Mouse (Mus musculus): ENCODE measurements around the gene Atp13a1. TPM values are rescaled to one million over a fixed set of nuclear protein-coding genes. Genes with fewer than 3 reads are reported as not detected.

Gene Atp13a1
- polyA plus RNA-seq, 1 experiment from 2014 or later, result 53.5 TPM

- Histone ChIP-seq H3K27ac (no peak overlapping the region), H3K9me3 (no peaks in the 10 kb centered on the region), H3K4me1 (peaks cover 3% of the 10 kb centered on the region), H3K9ac (no peak overlapping the region), H3K4me2 (no peak overlapping the region), H3K27me3 (no peaks in the 10 kb centered on the region), H3K4me3 (replicated peaks) (no peak overlapping the region), H3K36me3 (replicated peaks) (peaks cover 91% of the 10 kb centered on the region)
- WGBS, result 94% methylated on average over 7 of the region's 7 CpGs
- ATAC-seq (ENCODE audit: low FRiP score), result no peak
These were observed 12.4 kb downstream of the Atp13a1 start for GRCm38 (mm10) chr8:69803366-69803765.

- H3K27ac ChIP-seq, result no peak overlapping the region
- H3K9me3 ChIP-seq, result no peaks in the 10 kb centered on the region
- H3K27me3 ChIP-seq, result no peaks in the 10 kb centered on the region
- WGBS, result 93% methylated on average over 6 of the region's 6 CpGs
- H3K4me2 ChIP-seq, result no peak overlapping the region
- ATAC-seq (ENCODE audit: low FRiP score), result no peak
- H3K36me3 ChIP-seq (replicated peaks), result peaks cover 79% of the 10 kb centered on the region
- H3K4me3 ChIP-seq (replicated peaks), result no peak overlapping the region
- no peak overlapping the region for H3K9ac ChIP-seq
- H3K4me1 ChIP-seq, result peaks cover 13% of the 10 kb centered on the region
These were observed 13.6 kb downstream of the Atp13a1 start for GRCm38 (mm10) chr8:69804537-69804936.

DNA sequence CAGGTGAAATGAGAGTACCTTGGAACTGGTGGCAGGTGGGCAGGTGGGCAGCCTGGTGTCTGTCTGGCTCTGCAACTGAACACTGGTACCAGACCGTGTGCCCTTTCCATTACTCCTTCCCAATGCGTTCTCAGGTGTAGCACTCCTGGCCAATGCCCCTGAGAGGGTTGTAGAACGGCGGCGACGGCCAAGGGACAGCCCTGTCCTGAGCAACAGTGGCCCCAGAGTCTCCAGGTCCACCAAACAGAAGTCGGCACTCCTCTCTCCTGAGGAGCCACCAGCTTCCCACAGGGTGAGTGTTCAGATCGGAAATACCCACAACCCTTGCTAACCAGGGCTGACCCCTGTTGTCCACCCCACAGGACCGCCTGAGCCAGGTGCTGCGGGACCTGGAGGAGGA lies 14.1 kb downstream of the Atp13a1 start:
- no peak for ATAC-seq (ENCODE audit: low FRiP score)
- H3K27me3 ChIP-seq, result no peaks in the 10 kb centered on the region
- H3K27ac ChIP-seq, result no peak overlapping the region
- peaks cover 15% of the 10 kb centered on the region for H3K4me1 ChIP-seq
- H3K36me3 ChIP-seq (replicated peaks), result peaks cover 74% of the 10 kb centered on the region
- H3K9me3 ChIP-seq, result no peaks in the 10 kb centered on the region
- no peak overlapping the region for H3K9ac ChIP-seq
- WGBS, result 96% methylated on average over 10 of the region's 10 CpGs
- no peak overlapping the region for H3K4me3 ChIP-seq (replicated peaks)
- H3K4me2 ChIP-seq, result no peak overlapping the region

GRCm38 (mm10) chr8:69805491-69805890 lies 14.5 kb downstream of the Atp13a1 start:
- Histone ChIP-seq H3K27ac (no peak overlapping the region), H3K9me3 (no peaks in the 10 kb centered on the region), H3K9ac (no peak overlapping the region), H3K4me2 (no peak overlapping the region), H3K4me1 (peaks cover 15% of the 10 kb centered on the region), H3K36me3 (replicated peaks) (peaks cover 70% of the 10 kb centered on the region), H3K4me3 (replicated peaks) (no peak overlapping the region), H3K27me3 (no peaks in the 10 kb centered on the region)
- no peak for ATAC-seq (ENCODE audit: low FRiP score)
- WGBS, result 92% methylated on average over 9 of the region's 9 CpGs

GRCm38 (mm10) chr8:69807236-69807635 lies 16.3 kb downstream of the Atp13a1 start:
- WGBS, result 92% methylated on average over 5 of the region's 5 CpGs
- Histone ChIP-seq H3K4me3 (replicated peaks) (no peak overlapping the region), H3K9me3 (no peaks in the 10 kb centered on the region), H3K27ac (no peak overlapping the region), H3K27me3 (no peaks in the 10 kb centered on the region), H3K4me2 (no peak overlapping the region), H3K4me1 (peaks cover 15% of the 10 kb centered on the region), H3K36me3 (replicated peaks) (peaks cover 55% of the 10 kb centered on the region), H3K9ac (no peak overlapping the region)
- ATAC-seq (ENCODE audit: low FRiP score), result no peak

- H3K9ac ChIP-seq, result peak within 1 kb of the TSS; percentile 69
These were observed 17.3 kb downstream of the Atp13a1 start, which contains the start of gene Gmip for GRCm38 (mm10) chr8:69808094-69808863. Gene Gmip (plus strand): TSS chr8:69808679.

DNA sequence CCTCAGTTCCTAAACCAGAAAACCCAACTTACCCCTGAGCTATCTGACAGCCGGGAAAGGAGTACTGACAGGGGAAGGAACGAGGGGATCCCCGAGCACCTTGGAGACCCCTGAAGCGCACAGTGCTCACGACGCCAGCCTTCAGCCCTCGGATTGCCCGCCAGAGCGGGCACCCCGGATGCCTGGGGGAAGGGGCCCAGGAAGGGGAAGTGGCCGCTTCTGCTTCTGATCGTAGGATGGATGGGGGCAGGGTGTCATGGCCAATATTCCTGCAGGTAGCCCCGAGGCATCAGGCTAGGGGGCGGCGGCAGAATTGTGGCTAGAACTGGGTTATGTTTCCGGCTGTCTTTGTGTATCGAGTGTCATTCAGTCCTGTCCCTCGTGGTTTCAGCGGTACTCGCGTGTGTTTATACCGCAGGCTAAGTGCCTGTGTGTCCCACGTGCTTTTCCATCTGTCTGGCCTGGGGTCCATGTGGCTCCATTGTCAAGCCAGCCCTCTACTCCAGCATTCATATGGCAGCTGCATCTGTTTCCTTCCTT lies 18.0 kb downstream of the Atp13a1 start:
- Histone ChIP-seq H3K27ac (peak overlapping the region; percentile 50), H3K36me3 (replicated peaks) (peaks cover 44% of the 10 kb centered on the region)

More at GRCm38 (mm10) chr8:69808094-69808863, 17.3 kb downstream of the Atp13a1 start, which contains the start of gene Gmip:
- Histone ChIP-seq H3K4me3 (replicated peaks) (peak within 1 kb of the TSS; percentile 54), H3K4me1 (peaks cover 15% of the 10 kb centered on the region), H3K27ac (peak within 1 kb of the TSS; percentile 50), H3K36me3 (replicated peaks) (peaks cover 44% of the 10 kb centered on the region), H3K9me3 (no peaks in the 10 kb centered on the region), H3K27me3 (no peaks in the 10 kb centered on the region), H3K4me2 (peak within 1 kb of the TSS; percentile 84)
- ATAC-seq (ENCODE audit: low FRiP score), result peak; percentile 78
- WGBS, result 7% methylated on average over 28 of the region's 28 CpGs

DNA sequence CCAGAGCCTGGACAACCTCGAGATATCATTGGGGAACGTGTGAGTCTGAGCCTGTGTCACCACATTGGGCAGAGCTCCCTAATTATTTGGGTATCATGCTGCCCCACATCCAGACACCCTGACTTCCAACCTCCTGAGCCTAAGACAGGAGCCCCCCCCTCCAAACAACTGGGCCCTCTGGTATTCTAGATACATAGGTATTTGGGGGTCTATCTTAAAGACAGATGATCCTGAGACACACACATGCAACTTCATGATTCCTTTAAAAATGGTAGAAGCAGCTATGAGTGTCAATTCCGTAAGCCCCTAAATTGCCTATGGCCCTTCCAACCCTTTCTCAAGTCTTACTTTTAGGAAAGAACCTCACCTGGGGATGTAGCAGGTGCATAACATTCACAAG lies 18.9 kb downstream of the Atp13a1 start:
- WGBS, result 71% methylated on average over 3 of the region's 3 CpGs
- no peak overlapping the region for H3K27ac ChIP-seq
- 0 out of 2 replicates have a peak overlapping the region, but pooled peaks have one; percentile 54 for H3K4me3 ChIP-seq (replicated peaks)
- H3K36me3 ChIP-seq (replicated peaks), result peaks cover 46% of the 10 kb centered on the region
- peaks cover 15% of the 10 kb centered on the region for H3K4me1 ChIP-seq
- H3K4me2 ChIP-seq, result peak overlapping the region; percentile 84
- no peaks in the 10 kb centered on the region for H3K9me3 ChIP-seq
- ATAC-seq (ENCODE audit: low FRiP score), result no peak
- H3K9ac ChIP-seq, result no peak overlapping the region
- H3K27me3 ChIP-seq, result no peaks in the 10 kb centered on the region

More for the DNA sequence above, 18.0 kb downstream of the Atp13a1 start:
- 4% methylated on average over 23 of the region's 23 CpGs for WGBS
- peak; percentile 77 for ATAC-seq (ENCODE audit: low FRiP score)
- Histone ChIP-seq H3K27me3 (no peaks in the 10 kb centered on the region), H3K9me3 (no peaks in the 10 kb centered on the region), H3K4me1 (peaks cover 15% of the 10 kb centered on the region), H3K4me2 (peak overlapping the region; percentile 84), H3K9ac (peak overlapping the region; percentile 69), H3K4me3 (replicated peaks) (peak overlapping the region; percentile 54)

DNA sequence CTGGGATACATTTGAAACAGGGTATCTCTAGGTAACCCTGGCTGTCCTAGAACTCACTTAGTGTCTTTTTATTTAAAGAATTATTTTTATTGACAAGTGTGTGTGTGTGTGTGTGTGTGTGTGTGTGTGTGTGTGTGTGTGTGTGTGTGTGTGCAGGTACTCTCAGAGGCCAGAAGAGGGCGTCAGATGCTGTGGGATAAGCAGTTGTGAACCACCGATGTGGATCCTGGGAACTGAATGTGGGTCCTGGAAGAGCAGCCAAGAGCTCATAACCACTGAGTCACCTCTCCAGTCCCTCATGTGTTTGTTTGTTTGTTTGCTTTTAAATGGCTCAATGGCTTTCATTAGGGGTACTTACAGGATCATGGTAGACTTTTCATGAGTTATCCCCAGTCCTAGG lies 23.9 kb downstream of the Atp13a1 start:
- 94% methylated on average over 2 of the region's 2 CpGs for WGBS
- peaks cover 56% of the 10 kb centered on the region for H3K36me3 ChIP-seq (replicated peaks)
- no peak for ATAC-seq (ENCODE audit: low FRiP score)

GRCm38 (mm10) chr8:69815396-69815795 lies 24.4 kb downstream of the Atp13a1 start:
- no peak for ATAC-seq (ENCODE audit: low FRiP score)
- WGBS, result 91% methylated on average over 4 of the region's 4 CpGs
- Histone ChIP-seq H3K27ac (no peak overlapping the region), H3K36me3 (replicated peaks) (peaks cover 61% of the 10 kb centered on the region), H3K9ac (no peak overlapping the region), H3K4me1 (no peaks in the 10 kb centered on the region), H3K4me2 (no peak overlapping the region), H3K9me3 (no peaks in the 10 kb centered on the region), H3K27me3 (no peaks in the 10 kb centered on the region), H3K4me3 (replicated peaks) (no peak overlapping the region)

More for the DNA sequence above, 23.9 kb downstream of the Atp13a1 start:
- Histone ChIP-seq H3K4me1 (no peaks in the 10 kb centered on the region; the same call in 1 of the 2 replicates), H3K27ac (no peak overlapping the region), H3K9me3 (no peaks in the 10 kb centered on the region), H3K9ac (no peak overlapping the region), H3K4me3 (replicated peaks) (no peak overlapping the region), H3K4me2 (no peak overlapping the region), H3K27me3 (no peaks in the 10 kb centered on the region)

- no peak overlapping the region for H3K4me2 ChIP-seq
- no peak overlapping the region for H3K9ac ChIP-seq
- H3K27ac ChIP-seq, result no peak overlapping the region
- 0 out of 2 replicates have a peak, but pooled peaks cover 5% of the 10 kb centered on the region for H3K27me3 ChIP-seq
- peaks cover 53% of the 10 kb centered on the region for H3K36me3 ChIP-seq (replicated peaks)
- H3K9me3 ChIP-seq, result no peaks in the 10 kb centered on the region
- ATAC-seq (ENCODE audit: low FRiP score), result no peak
- H3K4me3 ChIP-seq (replicated peaks), result no peak overlapping the region
- H3K4me1 ChIP-seq, result peaks cover 34% of the 10 kb centered on the region
- WGBS, result 85% methylated on average over 9 of the region's 9 CpGs
These were observed 29.5 kb downstream of the Atp13a1 start for GRCm38 (mm10) chr8:69820466-69820865.

DNA sequence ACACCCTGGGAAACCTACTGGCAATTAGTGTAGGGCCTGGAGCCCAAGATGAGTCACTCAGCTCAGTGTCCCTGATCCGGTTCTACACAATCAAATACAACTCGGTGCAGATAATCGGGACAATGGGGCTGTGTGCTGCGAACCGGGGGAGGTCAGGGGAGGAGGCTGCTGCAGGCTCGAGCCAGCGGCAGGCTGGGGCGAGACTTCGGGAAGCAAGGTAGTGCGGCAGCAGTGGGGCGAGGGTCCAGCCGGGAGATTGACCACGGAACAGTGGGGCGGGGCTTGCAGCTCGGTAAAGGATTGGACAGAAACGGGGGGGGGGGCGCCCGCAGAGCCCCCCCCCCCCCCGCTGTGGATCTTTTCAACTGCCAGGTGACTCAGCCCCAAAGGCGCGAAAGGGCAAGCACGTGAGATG lies 31.0 kb downstream of the Atp13a1 start:
- ATAC-seq (ENCODE audit: low FRiP score), result peak; percentile 73
- Histone ChIP-seq H3K9ac (peak overlapping the region; percentile 72), H3K27me3 (0 out of 2 replicates have a peak, but pooled peaks cover 5% of the 10 kb centered on the region), H3K4me1 (peaks cover 34% of the 10 kb centered on the region), H3K36me3 (replicated peaks) (peaks cover 48% of the 10 kb centered on the region), H3K27ac (peak overlapping the region; percentile 79; the same call in 1 of the 2 replicates), H3K4me2 (peak overlapping the region; percentile 78), H3K4me3 (replicated peaks) (peak overlapping the region; percentile 58), H3K9me3 (no peaks in the 10 kb centered on the region)
- under 1% methylated on average over 14 of the region's 22 CpGs for WGBS

All from forebrain, embryonic 12.5 days (tissue).